ENCODE assay signal across 9 mouse cellular contexts in genomic region chr1:178527547-178528361, GRCm38 (mm10). TPM values are rescaled to one million over a fixed set of nuclear protein-coding genes. Genes with fewer than 3 reads are reported as not detected.
DNase-seq lines count a peak whose midpoint lies in the region; ATAC-seq lines count a peak whose summit lies in the region.
"Had no signal": no experiment of that assay in that cellular context is flagged by ENCODE, and none has a peak within 500 bp of the region (broad histone marks: within the 10 kb centered on the region; RNA-seq: fewer than 3 reads in every experiment).

No protein-coding gene starts in this region.

- no peaks in the 10 kb centered on the region for H3K9me3 ChIP-seq in hindbrain, embryonic 13.5 days

- H3K27me3 ChIP-seq in hindbrain, embryonic 13.5 days, result 0 out of 2 replicates have a peak, but pooled peaks cover 2% of the 10 kb centered on the region

- peak; percentile 62 to 67 for DNase-seq in cerebellum, postnatal 25 days
- peak; percentile 21 to 24 for DNase-seq in frontal cortex, postnatal 25 days (ENCODE audit: low spot score in 2 of 2)
- peak; percentile 47 to 52 for DNase-seq in layer of hippocampus, postnatal 36 days
- peak; percentile 14 for DNase-seq in lung, postnatal 25 days (ENCODE audit: low spot score)
- peak; percentile 31 for DNase-seq in right cerebral cortex, adult 18-20 months
- DNase-seq in MN1 (ENCODE audit: low spot score), result no peak

- H3K27ac ChIP-seq in hindbrain, embryonic 13.5 days, result peak overlapping the region; percentile 94

- ATAC-seq in activated CD4-positive, CD25-positive, alpha-beta regulatory T cell, adult 4 months, result peak; percentile 42
- ATAC-seq in hindbrain, embryonic 13.5 days (ENCODE audit: low FRiP score), result peak; percentile 26; the same call in 1 of the 2 replicates

- peak overlapping the region; percentile 98 for H3K4me2 ChIP-seq in hindbrain, embryonic 13.5 days

- no peaks in the 10 kb centered on the region for H3K36me3 ChIP-seq in hindbrain, embryonic 13.5 days

- WGBS in hindbrain, embryonic 13.5 days, result under 1% methylated on average over 58 of the region's 59 CpGs

- H3K9ac ChIP-seq in hindbrain, embryonic 13.5 days, result peak overlapping the region; percentile 94

- H3K4me3 ChIP-seq in hindbrain, embryonic 13.5 days, result peak overlapping the region; percentile 79
- H3K4me3 ChIP-seq: erythroblast, embryonic 14.5 days had no signal

- H3K4me1 ChIP-seq in hindbrain, embryonic 13.5 days (replicated peaks), result peaks cover 34% of the 10 kb centered on the region

RNA-seq across cellular contexts. Expression of gene Kif26b, which starts 1.2 kb away (rescaled TPM):
- polyA plus RNA-seq in activated CD4-positive, CD25-positive, alpha-beta regulatory T cell, adult 4 months (2017; shearing (Covaris generic)), result not detected
- 8.7 and 9.3 TPM in 2 replicates for polyA plus RNA-seq in hindbrain, embryonic 13.5 days (2015; fragmentation: Nextera tagmentation; extraction: Ambion mirVana)
- 10 to 100 TPM; 22.6 to 27.1 TPM for total RNA-seq in layer of hippocampus, postnatal 36 days (2021)
- polyA plus RNA-seq: erythroblast, embryonic 14.5 days had no signal
